Mouse (Mus musculus) WW6 (cell line): ENCODE results near the gene Sox5.

ENCODE experiments used
- DNase-seq: peaks from one replicate; pipeline ENCODE4 v3.0.0-alpha.2; 2013; ENCODE audit warnings: low read depth, low spot score

Gene Sox5

DNA sequence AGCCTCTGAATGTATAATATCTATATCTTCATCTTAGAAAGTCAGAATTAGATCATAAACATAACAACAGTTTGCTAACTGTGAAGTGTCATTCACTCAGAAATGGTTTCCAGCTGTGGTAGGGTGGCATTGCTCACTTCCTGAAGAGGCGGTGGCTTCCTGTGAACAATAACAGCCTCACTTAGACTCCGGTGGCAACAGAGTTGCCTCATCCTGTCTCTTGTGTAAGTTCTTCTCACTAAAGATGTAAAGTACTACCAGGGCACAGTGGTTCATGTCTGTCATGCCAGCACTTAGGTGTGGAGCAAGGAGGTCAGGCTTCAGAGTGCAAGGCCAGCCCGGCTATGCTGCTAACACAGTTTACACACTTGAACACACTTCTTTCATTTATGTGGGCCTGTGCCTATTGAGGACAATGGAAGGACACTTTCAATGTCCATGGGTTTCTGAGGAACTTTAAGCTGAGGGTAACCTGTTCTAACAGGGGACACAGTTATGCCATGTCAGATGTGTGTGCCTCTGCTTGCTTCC is 913.6 kb downstream of the Sox5 start:
- DNase-seq = no peak

DNA sequence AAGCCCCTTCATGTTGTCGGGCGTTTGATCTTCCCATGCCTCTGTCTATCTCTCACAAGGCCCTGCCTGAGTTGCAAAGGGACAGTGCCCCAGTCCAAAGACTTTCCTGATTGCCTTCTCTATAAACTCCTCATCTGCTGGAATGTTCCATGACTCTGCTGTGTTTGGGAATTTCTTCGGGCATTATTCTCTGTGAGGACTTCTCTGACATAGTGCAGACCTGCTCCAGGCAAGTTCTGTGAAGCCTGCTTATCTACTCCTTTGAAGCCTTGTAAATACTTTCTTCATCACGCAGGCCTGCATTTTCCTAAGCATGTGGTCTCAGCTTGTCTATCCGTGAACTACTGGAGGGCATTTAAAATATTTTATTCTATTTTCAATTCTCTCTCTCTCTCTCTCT is 914.7 kb downstream of the Sox5 start:
- DNase-seq = no peak

DNA sequence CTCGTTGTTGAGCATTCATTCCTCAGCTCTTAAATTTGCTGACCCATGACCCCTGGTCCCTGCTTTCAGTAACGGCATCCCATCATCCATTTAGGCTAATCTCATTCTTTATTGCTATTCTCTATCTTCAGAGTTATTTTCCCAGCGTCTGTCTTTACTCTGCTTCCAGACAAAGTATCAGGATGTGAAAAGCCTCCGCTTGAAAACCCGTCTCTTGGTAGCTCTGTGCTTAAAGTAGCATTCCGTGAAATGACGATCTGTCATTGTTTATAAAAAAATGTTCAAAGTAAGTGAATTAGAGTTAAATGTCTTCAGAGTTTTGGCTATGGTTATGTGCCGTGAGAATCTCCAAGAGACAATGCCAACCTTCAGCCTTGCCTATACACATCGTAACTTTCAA is 915.2 kb downstream of the Sox5 start:
- no peak for DNase-seq

DNA sequence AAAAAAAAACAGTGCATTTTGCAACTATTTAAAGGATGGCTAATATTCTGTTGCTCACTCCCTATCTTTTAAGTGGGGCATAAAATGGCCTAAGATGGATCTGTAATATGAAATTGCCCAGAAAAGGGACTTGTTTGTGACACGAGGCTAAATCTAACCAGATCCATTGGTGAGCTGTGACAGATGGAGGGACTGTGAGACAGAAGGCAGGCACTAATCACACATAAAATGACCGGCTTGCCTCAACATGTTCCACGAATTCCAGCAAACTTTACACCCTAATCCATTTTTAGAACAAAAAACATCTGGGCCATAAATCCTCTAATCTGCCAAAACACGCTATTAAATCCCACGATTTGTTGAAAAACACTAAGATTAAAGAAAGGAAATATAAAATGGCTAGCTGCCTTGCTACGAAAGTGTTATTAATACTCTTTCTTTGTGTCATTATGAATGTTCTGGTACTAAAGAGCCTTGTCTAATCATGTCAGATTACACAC is 919.1 kb downstream of the Sox5 start:
- DNase-seq = no peak

DNA sequence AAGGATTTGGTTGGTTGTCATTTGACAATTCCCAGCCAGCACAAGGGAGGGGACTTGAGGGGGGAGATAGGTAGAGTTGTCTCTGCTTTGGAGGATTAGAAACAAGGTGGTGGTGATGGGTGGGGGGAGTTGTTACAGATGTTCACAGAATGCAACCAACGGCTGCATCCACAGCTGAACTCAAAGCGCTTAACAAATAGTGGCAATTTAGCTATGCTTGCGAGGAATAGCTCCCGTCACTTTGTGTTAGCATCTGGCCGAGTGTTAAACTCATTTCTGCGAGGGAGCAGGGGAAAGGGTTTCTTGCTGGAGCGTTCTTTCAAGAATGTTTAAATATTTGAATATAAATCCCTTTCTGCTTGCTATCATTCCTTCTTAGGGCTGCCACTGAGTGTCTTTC is 921.7 kb downstream of the Sox5 start:
- no peak for DNase-seq

DNA sequence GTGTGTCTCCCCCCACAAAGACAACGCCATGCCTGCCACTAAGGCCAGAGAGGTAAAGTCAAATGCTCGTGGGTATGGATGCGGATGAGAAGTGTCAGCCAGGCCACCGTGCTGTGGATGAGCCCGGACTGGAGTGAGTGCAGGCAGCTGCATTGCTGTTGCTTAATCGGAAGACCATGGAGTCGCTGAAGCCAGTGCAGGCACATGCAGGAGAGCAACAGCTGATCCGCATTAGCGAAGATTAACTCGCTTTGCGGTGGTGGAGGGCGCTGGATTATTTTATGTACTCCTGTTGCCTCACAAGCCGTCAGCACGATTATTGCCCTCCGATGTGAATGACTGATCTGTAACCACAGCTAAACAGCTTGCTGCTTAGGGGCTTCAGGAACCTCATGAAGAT is 922.2 kb downstream of the Sox5 start:
- DNase-seq = no peak

DNA sequence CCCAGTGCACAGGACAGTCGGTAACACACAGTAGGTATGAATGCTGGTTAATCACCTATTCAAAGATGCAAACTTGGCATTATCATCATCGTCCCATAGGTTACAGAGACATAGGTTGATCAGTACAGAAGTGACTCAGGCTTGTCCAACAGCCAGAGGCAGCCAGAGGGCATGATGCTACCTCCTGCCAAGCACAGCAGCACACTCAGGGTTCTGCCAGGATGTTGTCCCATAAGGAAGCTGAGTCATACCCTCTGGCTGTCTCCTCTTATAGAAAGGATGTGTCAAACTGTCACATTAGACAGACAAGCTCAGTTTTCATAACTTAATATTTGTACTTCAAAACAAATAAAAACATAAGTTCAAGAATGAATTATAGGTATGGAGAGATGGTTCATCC is 923.2 kb downstream of the Sox5 start:
- DNase-seq = no peak

DNA sequence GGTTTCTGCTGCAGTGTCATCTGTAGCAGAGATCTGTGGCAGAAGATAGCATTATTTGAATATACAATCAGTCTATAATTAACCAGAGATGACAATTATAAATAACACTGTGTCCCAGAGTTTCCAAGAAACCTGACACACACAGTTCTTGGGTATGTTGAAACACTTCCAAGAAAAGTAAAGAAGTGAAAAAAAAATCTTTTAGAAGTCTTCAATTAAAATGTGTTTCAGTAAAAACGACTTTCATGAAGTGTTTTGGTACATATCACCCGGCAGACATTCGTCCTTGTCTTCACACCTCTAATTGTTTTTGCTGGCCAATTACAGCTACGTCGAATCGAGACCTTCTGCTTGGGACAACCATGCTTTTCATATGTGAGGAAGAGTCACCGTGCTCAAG is 924.4 kb downstream of the Sox5 start:
- no peak for DNase-seq

DNA sequence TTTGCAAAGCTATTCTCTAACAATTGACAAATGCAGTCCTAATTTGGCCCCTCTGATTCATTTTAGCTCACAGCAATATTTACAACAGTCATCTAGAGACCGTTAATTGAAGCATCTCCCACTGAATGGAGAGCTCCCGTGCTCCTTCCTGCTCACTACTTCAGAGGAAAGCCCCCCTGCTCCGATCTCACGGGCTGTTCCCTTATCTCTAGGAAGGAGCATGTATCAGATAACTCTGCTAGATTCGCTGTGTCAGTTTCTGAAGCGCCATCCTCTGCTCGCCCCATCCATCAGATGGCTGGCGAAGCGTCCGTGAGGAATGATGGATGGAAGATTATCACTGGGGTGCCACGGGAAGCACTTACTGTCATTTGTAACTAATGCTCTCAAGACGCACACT is 926.4 kb downstream of the Sox5 start:
- DNase-seq = no peak

DNA sequence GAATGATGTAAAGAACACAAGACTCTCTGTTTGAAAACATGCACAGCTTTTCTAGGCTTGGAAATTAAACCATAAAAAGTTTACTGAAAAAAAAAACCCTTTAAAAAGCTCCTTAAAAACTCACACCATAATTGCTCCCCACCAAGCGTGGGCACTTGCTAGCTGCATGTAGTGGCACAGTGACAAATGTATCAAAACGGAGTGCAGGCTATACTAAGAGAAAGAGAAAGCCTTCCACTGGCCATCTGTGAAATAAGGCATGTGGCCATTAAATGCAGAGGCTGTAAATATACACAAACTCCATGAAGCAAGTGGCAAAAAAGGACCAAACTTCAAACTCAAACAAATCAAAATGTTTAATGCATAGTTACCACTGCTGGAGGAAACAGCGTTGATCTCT is 927.7 kb downstream of the Sox5 start:
- DNase-seq = no peak

DNA sequence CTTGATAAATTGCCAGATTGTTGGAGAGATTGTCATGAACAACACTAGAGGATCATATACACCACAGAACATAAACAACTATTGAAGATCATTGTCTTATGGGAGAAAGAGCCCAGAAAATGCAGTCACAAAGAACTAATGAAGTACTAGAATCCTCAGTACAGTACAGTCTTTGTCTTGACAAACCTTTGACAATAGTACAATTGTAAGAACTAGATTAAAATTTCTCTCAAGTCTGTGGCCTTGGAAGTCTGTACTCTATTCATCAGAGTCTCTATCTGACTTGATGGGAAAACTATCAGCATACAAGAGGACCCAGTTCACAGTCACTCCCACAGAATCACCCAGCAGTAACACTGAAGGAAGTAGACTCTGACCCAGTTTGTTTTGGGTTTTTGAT is 936.0 kb downstream of the Sox5 start:
- no peak for DNase-seq

DNA sequence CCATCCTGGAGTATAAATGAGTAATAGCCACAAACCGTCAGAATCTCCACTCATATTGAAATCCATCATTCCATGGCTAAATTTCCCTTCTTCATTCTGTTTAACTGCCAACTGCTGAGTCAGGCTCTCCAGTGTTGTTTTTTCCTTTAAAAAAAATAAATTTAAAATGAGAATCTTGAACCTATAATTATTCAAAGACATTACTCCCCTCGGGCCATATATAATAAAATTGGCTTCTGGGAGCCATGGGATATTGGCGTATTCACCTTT is 937.1 kb downstream of the Sox5 start:
- no peak for DNase-seq

DNA sequence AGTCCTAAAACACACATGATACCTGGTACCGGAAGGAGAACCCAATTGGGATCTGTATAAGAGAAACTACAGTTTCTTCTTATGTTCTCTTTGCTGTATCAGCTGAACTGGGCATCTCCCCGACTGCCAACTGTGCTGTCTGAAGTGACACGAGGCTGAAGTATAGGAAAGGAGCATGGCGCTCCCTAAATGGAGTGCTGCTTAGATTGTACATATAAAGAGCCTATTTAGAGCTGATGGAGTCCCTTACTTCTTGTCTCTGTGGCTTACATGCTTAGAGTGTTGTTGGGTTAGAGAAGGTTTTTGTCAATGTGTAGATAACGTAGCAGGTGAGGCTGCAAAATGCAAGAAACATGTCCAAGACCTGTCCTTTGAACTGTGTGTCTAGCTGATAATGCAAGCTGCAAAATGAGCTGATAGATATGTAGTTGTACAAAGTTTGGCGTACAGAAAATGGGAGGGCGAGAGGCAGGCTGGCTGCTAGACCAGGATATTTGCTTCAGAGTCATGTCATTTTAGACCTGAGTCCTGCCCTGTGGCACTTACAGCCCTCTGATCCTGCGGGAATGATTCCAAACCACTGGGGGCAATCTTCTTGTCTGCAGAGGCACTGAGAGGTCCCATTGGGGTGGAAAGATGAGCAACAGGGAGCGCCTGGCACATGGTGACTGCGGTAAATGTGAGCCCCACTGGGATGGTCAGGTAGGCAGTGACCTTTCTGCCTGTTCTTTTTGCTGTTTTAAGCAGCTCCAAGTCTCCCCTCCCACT is 937.7 kb downstream of the Sox5 start:
- DNase-seq = no peak

DNA sequence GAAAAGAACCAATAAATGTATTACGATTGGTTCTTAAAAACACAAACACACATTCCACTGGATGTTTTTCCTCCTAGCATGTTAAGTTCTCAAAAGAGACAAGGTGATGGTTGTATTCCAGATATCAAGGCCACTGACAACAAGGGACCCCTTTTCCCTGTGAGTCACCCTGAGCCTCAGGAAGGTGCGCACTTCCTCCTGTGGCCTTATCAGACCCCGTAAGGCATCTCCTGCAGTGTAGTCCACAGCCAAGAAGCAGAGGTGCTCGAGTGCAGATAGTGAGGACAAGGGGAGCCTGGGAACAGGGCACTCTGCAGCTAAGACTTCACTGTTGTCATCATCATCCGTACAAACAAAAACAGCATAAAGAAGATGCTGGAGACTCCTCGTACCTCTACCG is 939.8 kb downstream of the Sox5 start:
- DNase-seq = no peak

DNA sequence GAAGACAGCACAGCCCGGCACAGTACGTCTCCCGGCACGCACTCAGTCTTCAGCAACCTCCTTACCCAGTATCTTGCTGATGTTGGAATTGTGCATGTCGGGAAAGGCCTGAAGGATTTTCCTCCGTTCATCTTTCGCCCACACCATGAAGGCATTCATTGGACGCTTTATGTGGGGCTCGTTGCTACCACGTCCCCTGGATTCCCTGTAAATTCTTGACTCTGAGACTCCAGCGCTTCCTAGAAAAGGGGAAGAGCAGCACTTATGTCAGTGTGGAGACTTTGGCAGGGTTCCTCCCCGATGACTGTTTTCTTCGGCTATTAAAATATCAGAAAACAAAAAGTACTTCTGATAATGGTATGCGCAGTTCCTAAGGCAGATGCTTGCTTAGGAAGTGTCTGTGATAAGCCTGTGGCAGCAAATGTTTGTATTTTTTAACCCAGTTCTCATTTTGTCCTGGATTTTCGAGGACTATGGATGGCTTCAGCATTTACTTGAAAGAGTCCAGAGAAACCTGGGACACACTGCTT is 940.6 kb downstream of the Sox5 start:
- DNase-seq = no peak

DNA sequence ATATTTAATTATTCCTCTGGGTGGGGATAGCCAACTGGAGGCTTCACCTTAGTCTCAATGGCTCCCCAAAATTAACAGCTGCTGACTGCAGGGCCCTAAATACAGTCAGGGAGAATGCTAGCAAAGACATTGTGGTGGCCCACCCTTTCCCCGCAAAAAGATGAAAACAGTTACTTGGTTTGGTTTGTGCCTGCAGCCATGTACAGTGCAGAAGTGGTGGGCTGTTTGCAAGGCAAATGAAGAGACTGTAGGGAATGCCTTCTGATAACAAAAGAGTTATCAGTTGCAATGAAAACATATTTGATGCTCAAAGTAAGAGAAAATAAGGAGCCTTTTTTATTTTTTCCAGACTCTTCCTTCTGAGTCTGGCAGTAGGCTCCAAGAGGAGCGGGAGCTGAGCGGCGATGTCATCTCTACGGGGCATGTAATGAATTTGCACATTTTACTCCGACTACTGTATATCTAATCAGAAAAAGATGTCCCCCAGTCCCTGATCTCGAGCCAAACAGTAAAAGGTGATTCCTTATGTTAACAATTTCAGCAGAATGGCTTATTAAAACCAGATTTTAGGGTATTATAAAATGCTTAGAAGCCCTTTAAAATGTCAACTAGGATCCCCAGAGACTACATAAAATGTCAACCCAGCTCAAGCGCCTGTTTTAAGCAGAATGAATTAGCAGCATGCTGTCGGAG is 943.2 kb downstream of the Sox5 start:
- DNase-seq = no peak

DNA sequence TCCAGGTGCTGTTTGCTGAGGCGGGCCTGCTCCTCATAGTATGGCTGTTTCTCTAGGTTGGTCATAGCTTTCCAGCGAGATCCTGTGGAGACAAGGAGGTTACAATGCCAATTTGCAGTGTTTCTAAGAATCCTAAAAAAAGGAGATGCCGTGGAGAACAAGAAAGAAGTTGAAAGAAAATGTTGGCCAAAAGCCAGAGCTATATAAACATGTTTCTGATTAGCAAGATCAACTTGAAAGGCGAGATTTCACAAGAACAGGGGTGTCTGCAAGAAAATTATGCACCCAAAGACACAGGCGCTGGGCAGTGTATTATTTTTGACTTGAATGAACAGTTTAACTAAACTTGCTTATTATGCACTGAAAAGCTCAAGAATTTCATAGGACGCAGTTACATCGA is 946.4 kb downstream of the Sox5 start:
- DNase-seq = no peak

DNA sequence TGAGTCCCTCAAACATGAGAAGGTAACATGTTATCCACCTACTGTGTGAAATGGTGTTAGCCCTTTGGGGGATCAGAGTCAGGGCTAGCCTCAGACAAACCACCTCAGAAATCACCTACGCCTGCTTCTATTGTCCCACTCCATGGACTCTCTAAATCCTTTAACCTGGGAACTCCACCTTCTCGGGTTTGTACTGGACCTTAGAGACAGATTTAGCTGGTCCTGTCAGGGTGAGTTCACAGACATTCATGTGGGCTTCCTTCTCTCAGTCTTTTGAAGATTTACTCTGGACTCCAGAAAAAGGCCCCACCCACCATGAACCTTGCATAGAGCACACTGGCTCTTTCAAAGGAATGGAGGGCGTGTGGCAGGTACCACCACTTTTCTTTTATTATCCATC is 947.8 kb downstream of the Sox5 start:
- no peak for DNase-seq

DNA sequence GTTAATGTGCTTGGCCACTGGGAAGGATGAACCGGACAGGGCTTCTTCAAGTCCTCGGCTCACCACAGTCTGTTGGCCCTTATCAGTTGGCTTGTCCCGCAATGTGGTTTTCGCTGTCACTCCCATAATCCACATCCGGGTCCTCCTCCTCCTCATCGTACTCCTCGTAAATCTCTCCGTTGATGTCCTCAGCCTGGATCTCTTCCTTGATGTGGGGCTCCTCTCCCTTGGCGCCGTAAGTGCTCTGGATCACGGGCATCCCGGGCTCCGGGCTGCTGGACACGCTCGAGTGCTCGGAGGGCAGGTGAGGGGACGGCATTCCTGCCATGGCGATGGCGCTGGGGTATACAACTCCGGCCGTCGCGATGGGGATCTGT is 948.6 kb downstream of the Sox5 start:
- no peak for DNase-seq

DNA sequence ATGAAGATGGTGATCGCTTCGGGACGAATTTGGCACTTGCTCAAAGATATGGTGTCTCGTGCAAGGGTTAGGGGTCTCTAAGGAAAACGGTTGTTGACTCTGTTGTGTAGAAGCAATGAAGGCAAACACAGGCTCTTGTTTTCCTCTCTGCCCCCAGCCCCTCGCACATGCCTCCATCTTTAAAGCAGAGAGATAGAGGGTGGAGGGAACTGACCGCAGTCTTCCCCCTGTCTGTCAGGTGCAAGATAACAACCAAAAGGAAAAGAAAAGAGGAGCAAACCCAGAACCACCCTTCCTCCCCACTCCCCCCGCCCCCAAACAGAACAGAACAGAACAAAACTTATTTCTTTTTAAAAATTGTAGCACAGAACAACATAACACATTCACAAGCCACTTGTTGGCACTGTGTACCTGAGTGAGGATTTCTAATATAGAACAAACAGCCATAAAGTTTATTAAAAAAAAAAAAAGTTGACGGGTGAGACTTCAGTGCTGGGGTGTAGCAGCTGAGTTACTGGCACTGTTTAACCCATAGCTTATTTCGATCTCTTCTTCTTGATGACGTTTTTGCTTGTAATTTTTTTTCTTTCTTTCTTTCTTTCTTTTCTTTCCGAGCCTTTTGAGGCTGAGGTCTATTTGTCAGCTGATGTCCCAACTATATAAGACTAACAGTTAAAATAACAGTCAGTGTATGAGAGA is 949.1 kb downstream of the Sox5 start:
- no peak for DNase-seq

DNA sequence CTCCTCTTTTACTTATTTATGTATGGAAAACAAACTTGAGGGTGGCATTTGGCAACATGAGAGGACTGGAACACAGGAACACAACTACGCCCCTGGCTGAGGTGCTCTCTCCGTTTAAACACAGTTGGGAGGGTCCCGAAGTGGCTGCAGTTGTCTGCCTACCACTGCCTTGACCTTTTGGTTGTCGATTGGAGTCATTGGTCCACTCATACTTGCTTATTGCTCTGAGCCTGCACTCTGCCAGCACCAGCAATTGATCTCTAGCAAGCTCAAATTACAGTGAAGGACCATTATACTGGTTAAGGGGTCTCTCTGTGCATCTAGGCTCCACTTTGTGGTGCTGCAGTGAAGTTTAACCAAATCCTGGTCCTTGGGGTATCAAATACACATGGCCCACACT is 950.5 kb downstream of the Sox5 start:
- DNase-seq = no peak

DNA sequence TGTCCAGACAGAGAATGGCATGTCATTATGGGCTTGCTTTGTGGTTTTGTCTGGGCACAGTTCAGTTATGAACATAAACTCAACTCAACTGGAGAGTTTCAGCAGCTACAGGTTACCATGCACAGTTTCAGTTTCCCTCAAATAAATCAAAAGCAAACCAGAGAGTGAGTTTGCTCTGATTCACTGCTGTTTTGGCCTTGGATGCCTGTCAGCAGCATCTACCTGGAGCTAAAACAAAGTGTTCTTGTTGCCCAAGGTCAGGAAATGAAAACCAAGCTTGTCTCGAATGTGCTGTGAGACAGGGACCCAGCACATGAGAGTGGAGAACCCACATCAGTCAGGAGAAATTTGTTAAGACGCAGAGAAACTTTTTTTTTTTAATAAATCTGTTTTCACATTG is 951.6 kb downstream of the Sox5 start:
- DNase-seq = no peak

DNA sequence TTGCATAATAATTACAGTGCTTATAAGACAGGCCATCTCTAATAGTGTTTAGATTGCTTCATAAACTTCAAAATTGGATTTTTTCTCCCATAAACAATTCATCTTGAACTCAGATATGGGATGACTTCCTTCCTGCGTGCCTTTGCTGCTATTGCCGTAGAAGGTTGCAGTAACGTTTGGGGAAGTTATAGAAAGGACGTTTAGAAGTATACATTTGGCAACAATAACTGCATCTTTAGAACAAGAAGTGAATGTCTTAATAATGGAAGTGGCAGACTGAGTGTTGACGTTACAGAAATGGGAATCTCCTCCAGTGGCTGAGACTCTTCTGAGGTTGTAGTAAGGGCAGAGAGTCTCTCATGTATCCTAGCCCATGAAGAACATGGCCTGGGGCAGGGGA is 955.0 kb downstream of the Sox5 start:
- no peak for DNase-seq
